Mouse (Mus musculus): Measurements from ENCODE around the gene Gm49711. TPM values are rescaled to one million over a fixed set of nuclear protein-coding genes. Genes with fewer than 3 reads are reported as not detected.

The Gm49711 gene
- polyA plus RNA-seq, 1 experiment from 2014 or later: 0.86 TPM

DNA sequence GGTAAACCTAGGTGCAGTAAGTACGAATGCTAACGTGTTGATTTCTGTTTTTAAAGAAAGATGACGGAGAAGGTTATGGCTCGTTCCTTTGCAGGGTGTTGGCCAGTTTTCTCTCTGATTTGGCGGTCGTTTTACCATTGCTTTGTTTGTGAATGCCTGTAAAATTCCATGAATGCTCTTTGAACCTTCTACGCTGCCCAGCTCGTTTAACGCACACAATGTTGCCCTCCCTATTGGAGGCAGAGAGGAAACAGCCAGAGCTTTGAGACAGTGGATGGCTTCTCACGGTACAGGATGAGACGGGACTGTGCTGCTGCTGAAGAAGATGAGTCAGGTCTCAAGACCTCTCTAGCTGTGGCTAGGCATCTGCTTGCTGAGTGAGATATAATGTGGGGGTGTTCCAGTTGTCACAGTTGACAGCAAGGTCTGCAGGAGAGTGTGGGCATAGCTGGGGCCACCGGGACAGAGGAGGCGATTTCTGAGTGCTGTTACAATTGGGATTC is 60.9 kb downstream of the Gm49711 start:
- Histone ChIP-seq H3K4me2 (ENCODE audit: low read depth, low read length) (no peak overlapping the region), H3K27me3 (replicated peaks; ENCODE audit: control insufficient read depth, insufficient read depth, low read length) (no peaks in the 10 kb centered on the region), H3K4me1 (ENCODE audit: control insufficient read depth, insufficient read depth, low read length) (peaks cover 16% of the 10 kb centered on the region), H3K4me3 (ENCODE audit: low read depth, low read length) (no peak overlapping the region), H3K36me3 (ENCODE audit: control insufficient read depth, insufficient read depth, low read length) (no peaks in the 10 kb centered on the region), H3K27ac (replicated peaks; ENCODE audit: low read depth, low read length) (no peak overlapping the region), H3K9me3 (ENCODE audit: control insufficient read depth, low read length) (no peaks in the 10 kb centered on the region), H3K9ac (ENCODE audit: low read depth, low read length) (no peak overlapping the region)
- ATAC-seq (ENCODE audit: low read depth) (no peak), DNase-seq (ENCODE audit: low spot score) (no peak)
- 60% methylated on average over 13 of the region's 13 CpGs for WGBS

DNA sequence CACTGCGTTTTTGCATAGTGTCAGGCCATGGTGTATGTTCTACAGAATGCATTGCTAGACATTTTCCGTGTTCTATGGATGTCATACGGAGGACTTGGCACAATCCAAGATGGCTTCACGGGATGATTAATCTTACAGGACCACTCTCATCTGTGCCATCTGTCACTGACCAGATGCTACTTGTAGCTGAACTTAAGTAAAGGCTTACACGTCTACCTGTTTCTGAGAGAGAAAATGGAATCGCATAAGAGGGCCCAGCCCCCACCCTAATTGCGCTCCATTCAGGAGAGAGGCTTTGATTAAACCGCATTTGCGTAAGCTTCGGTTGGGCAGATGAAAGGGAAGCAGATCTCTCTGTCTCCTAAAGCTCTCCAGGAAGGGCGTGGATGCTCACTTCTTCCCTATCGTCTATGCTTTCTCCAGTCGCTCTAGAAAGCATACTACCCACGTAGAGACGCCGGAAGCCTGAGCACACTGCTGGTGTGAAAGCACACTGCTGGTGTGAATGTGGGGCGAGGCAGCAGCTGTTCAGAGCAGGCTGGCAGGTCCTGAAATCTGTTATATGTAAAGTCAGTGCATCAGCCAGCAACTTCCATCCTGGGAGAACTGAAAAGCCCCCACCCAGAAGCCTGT is 62.9 kb downstream of the Gm49711 start:
- DNase-seq (ENCODE audit: low spot score) (no peak), ATAC-seq (ENCODE audit: low read depth) (no peak)
- peaks cover 9% of the 10 kb centered on the region for H3K9me3 ChIP-seq (ENCODE audit: control insufficient read depth, low read length)
- no peak overlapping the region for H3K9ac ChIP-seq (ENCODE audit: low read depth, low read length)
- no peaks in the 10 kb centered on the region for H3K36me3 ChIP-seq (ENCODE audit: control insufficient read depth, insufficient read depth, low read length)
- no peaks in the 10 kb centered on the region for H3K27me3 ChIP-seq (replicated peaks; ENCODE audit: control insufficient read depth, insufficient read depth, low read length)
- WGBS: 80% methylated on average over 17 of the region's 17 CpGs
- H3K27ac ChIP-seq (replicated peaks; ENCODE audit: low read depth, low read length): no peak overlapping the region
- peaks cover 3% of the 10 kb centered on the region for H3K4me1 ChIP-seq (ENCODE audit: control insufficient read depth, insufficient read depth, low read length)
- H3K4me3 ChIP-seq (ENCODE audit: low read depth, low read length): no peak overlapping the region
- H3K4me2 ChIP-seq (ENCODE audit: low read depth, low read length): no peak overlapping the region

DNA sequence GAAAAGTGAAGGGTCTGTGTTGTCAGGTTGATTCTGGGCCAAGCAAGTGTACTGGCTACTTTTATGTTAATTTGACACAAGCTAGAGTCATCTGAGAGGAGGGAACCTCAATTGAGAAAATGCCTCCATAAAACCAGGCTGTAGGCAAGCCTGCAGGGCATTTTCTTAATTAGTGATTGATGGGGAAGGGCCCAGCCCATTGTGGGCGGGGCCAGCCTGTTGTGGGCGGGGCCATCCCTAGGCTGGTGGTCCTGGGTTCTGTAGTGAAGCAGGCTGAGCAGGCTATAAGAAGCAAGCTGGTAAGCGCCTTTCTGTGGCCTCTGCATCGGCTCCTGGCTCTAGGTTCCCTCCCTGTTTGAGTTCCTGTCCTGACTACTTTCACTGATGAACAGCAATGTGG is 69.1 kb downstream of the Gm49711 start:
- Histone ChIP-seq H3K9me3 (ENCODE audit: control insufficient read depth, low read length) (peaks cover 9% of the 10 kb centered on the region), H3K4me2 (ENCODE audit: low read depth, low read length) (no peak overlapping the region), H3K27ac (replicated peaks; ENCODE audit: low read depth, low read length) (no peak overlapping the region), H3K36me3 (ENCODE audit: control insufficient read depth, insufficient read depth, low read length) (no peaks in the 10 kb centered on the region), H3K4me1 (ENCODE audit: control insufficient read depth, insufficient read depth, low read length) (no peaks in the 10 kb centered on the region), H3K9ac (ENCODE audit: low read depth, low read length) (no peak overlapping the region), H3K4me3 (ENCODE audit: low read depth, low read length) (no peak overlapping the region), H3K27me3 (replicated peaks; ENCODE audit: control insufficient read depth, insufficient read depth, low read length) (no peaks in the 10 kb centered on the region)
- no peak for ATAC-seq (ENCODE audit: low read depth)
- DNase-seq (ENCODE audit: low spot score): no peak
- 52% methylated on average over 4 of the region's 4 CpGs for WGBS

DNA sequence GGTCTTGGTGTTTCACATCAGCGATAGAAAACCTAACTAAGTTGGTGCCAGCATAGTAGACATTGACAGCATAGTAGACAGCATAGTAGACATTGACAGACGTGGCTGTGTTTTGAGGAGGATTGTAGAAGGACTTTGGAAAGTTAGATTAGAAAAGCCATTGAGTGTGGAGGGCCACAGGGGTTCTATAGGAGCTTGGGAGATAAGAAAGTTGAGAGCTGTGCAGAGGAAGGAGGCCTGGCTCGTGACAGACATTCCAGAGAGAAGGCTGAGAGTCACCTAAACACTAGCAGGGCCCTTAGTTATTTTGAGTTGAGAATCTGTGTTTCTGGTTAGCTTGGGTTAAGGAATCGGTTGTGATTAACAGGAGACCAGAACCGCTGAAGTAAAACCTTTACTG is 69.5 kb downstream of the Gm49711 start:
- Histone ChIP-seq H3K9me3 (ENCODE audit: control insufficient read depth, low read length) (peaks cover 9% of the 10 kb centered on the region), H3K36me3 (ENCODE audit: control insufficient read depth, insufficient read depth, low read length) (no peaks in the 10 kb centered on the region), H3K4me3 (ENCODE audit: low read depth, low read length) (no peak overlapping the region), H3K4me1 (ENCODE audit: control insufficient read depth, insufficient read depth, low read length) (no peaks in the 10 kb centered on the region), H3K9ac (ENCODE audit: low read depth, low read length) (no peak overlapping the region), H3K4me2 (ENCODE audit: low read depth, low read length) (no peak overlapping the region), H3K27me3 (replicated peaks; ENCODE audit: control insufficient read depth, insufficient read depth, low read length) (no peaks in the 10 kb centered on the region), H3K27ac (replicated peaks; ENCODE audit: low read depth, low read length) (no peak overlapping the region)
- ATAC-seq (ENCODE audit: low read depth): no peak
- no peak for DNase-seq (ENCODE audit: low spot score)
- 84% methylated on average over 5 of the region's 5 CpGs for WGBS

DNA sequence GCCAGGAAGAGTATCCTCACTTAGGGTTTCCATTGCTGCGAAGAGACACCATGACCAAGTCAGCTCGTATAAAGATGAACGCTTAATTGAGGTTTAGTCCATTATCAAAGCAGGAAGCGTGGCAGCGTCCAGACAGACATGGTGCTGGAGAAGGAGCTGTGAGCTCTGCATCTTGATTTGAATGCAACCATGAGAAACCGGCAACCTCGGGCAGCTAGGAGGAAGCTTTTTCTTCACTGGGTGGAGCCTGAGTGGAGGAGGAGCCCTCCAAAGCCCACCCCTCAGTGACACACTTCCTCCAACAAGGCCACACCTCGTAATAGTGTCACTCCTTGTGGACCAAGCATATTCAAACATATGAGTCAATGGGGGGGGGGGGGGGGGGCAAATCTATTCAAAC is 71.7 kb downstream of the Gm49711 start:
- H3K9ac ChIP-seq (ENCODE audit: low read depth, low read length): no peak overlapping the region
- H3K4me1 ChIP-seq (ENCODE audit: control insufficient read depth, insufficient read depth, low read length): no peaks in the 10 kb centered on the region
- DNase-seq (ENCODE audit: low spot score): no peak
- no peak overlapping the region for H3K4me3 ChIP-seq (ENCODE audit: low read depth, low read length)
- 98% methylated on average over 8 of the region's 8 CpGs for WGBS
- no peak for ATAC-seq (ENCODE audit: low read depth)
- no peak overlapping the region for H3K4me2 ChIP-seq (ENCODE audit: low read depth, low read length)
- no peaks in the 10 kb centered on the region for H3K36me3 ChIP-seq (ENCODE audit: control insufficient read depth, insufficient read depth, low read length)
- peaks cover 2% of the 10 kb centered on the region; the same call in 1 of the 2 replicates for H3K9me3 ChIP-seq (ENCODE audit: control insufficient read depth, low read length)
- H3K27ac ChIP-seq (replicated peaks; ENCODE audit: low read depth, low read length): no peak overlapping the region
- no peaks in the 10 kb centered on the region for H3K27me3 ChIP-seq (replicated peaks; ENCODE audit: control insufficient read depth, insufficient read depth, low read length)

DNA sequence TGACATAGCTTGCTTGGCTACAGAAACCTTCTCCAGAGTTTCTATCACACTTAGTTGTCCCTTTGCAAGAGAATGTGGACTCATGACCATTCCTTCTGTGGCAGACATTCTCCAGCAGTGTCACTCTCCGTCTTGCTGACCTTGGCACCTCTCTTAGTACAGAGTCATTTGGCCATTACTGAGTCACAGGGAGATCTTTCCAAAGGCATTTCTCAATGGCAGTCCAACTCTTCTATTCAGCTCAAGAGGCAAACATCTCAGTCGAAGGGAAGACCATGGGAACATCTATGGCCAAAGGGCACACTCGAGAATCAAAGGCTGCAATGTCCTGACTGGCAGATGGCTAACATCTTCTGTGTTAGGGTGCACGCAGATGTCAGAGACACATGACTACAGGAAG is 74.4 kb downstream of the Gm49711 start:
- 79% methylated on average over 4 of the region's 4 CpGs for WGBS
- no peak overlapping the region for H3K27ac ChIP-seq (replicated peaks; ENCODE audit: low read depth, low read length)
- no peaks in the 10 kb centered on the region for H3K36me3 ChIP-seq (ENCODE audit: control insufficient read depth, insufficient read depth, low read length)
- no peak overlapping the region for H3K4me2 ChIP-seq (ENCODE audit: low read depth, low read length)
- 0 out of 2 replicates have a peak, but pooled peaks cover 2% of the 10 kb centered on the region for H3K9me3 ChIP-seq (ENCODE audit: control insufficient read depth, low read length)
- ATAC-seq (ENCODE audit: low read depth) (no peak), DNase-seq (ENCODE audit: low spot score) (no peak)
- no peak overlapping the region for H3K4me3 ChIP-seq (ENCODE audit: low read depth, low read length)
- H3K4me1 ChIP-seq (ENCODE audit: control insufficient read depth, insufficient read depth, low read length): no peaks in the 10 kb centered on the region
- H3K27me3 ChIP-seq (replicated peaks; ENCODE audit: control insufficient read depth, insufficient read depth, low read length): no peaks in the 10 kb centered on the region
- no peak overlapping the region for H3K9ac ChIP-seq (ENCODE audit: low read depth, low read length)

DNA sequence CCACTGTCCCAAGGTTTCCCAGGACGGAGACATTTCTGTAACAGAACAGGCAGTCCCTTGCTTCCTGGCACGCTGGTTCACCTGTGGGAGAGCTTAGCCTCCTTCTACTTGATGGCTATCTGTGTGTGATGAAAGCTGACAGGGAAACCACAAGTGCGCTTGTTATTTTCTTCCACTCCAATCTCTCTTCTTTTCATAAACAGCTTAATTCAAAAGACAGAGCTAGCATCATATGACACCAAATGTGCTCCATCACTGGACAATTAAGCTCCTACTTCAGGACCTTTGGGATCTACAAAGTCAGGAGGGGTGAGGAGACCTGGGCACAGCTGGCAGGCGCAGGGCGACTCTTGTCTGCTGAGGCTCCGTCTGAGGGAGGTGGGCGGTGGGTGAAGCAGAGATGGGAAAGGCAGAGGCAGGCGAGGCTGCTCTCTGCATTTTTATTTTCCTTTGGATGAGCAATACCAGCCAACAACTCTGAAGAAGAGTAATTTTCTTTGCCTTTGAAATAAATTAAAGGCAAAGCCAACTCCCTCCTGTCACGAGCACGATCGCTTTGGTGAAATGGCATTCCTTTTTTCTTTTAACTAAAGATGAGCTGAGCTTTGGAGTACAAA is 76.1 kb downstream of the Gm49711 start:
- peaks cover 3% of the 10 kb centered on the region; the same call in 1 of the 2 replicates for H3K4me1 ChIP-seq (ENCODE audit: control insufficient read depth, insufficient read depth, low read length)
- H3K9ac ChIP-seq (ENCODE audit: low read depth, low read length): no peak overlapping the region
- H3K27me3 ChIP-seq (replicated peaks; ENCODE audit: control insufficient read depth, insufficient read depth, low read length): no peaks in the 10 kb centered on the region
- no peak overlapping the region for H3K27ac ChIP-seq (replicated peaks; ENCODE audit: low read depth, low read length)
- 67% methylated on average over 11 of the region's 11 CpGs for WGBS
- no peaks in the 10 kb centered on the region for H3K36me3 ChIP-seq (ENCODE audit: control insufficient read depth, insufficient read depth, low read length)
- no peak for DNase-seq (ENCODE audit: low spot score)
- no peak for ATAC-seq (ENCODE audit: low read depth)
- no peak overlapping the region for H3K4me3 ChIP-seq (ENCODE audit: low read depth, low read length)
- no peak overlapping the region for H3K4me2 ChIP-seq (ENCODE audit: low read depth, low read length)
- 0 out of 2 replicates have a peak, but pooled peaks cover 2% of the 10 kb centered on the region for H3K9me3 ChIP-seq (ENCODE audit: control insufficient read depth, low read length)

DNA sequence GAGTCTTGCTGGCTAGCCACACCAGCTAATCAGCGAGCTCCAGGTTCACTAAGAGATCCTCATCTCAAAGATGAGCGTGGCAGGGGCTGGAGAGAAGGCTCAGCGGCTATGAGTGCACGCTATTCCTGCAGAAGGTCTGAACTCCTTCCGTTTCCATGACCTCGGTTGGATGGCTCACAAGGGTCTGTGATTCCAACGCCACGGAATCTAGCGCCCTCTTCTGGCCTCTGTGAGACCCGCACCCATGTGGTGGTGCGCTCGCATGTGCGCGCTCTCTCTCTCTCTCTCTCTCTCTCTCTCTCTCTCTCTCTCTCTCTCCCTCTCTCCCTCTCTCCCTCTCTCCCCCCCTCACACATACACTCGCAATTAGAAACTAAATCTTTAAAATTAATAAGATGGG is 78.2 kb downstream of the Gm49711 start:
- DNase-seq (ENCODE audit: low spot score): no peak
- Histone ChIP-seq H3K36me3 (ENCODE audit: control insufficient read depth, insufficient read depth, low read length) (no peaks in the 10 kb centered on the region), H3K27ac (replicated peaks; ENCODE audit: low read depth, low read length) (no peak overlapping the region), H3K9ac (ENCODE audit: low read depth, low read length) (no peak overlapping the region), H3K9me3 (ENCODE audit: control insufficient read depth, low read length) (0 out of 2 replicates have a peak, but pooled peaks cover 2% of the 10 kb centered on the region), H3K4me3 (ENCODE audit: low read depth, low read length) (no peak overlapping the region), H3K4me2 (ENCODE audit: low read depth, low read length) (no peak overlapping the region), H3K4me1 (ENCODE audit: control insufficient read depth, insufficient read depth, low read length) (peaks cover 13% of the 10 kb centered on the region), H3K27me3 (replicated peaks; ENCODE audit: control insufficient read depth, insufficient read depth, low read length) (no peaks in the 10 kb centered on the region)
- 87% methylated on average over 15 of the region's 15 CpGs for whole genome bisulfite sequencing
- no peak for ATAC-seq (ENCODE audit: low read depth)

Measured in embryonic facial prominence, embryonic 14.5 days (tissue).